Mouse (Mus musculus): ENCODE results near the gene Mapk1ip1l.

DNA sequence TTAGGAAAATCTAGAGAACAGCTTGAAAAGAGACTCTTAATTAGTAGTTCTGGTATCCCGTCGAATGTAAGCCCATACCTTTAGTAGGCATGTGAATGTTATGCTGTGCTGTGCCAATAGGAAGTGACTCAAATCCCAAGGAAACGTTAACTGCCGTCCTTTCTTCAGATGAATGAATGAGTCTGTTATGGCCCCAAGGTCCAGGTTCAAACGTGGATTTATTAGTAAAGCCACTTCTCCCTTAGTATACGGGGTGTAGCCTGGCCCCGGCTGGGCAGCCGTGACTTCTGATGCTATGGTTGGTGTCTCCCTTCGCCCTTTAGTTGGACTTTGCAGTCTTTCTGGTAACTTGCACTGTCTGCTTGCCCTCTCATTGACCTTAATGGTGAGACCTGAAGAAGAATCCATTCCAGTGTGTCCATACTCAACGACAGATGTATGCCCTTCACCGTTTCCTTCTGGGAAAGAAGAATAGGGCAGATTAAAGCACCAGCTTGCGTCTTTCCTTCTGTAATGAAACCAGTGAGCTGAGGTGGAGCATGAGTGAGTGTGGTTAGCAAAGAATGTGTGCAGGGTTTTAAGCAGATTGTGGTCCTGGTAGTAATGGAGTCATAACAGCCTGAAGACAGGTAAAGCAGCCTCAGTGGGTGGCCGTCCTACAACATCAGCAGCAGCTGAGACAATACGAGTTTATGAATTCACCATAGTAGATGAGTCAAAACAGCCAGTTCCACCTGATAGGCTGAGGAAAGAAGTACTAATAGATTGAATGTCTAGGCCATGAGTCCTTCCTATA lies 5.0 kb downstream of the Mapk1ip1l start:
- TF ChIP-seq CTCF (IDR thresholded peaks at IDR 0.05; ENCODE audit: borderline replicate concordance, insufficient read depth, low read length) (no peak), POLR2A (IDR thresholded peaks at IDR 0.05; ENCODE audit: low read depth, low read length) (no peak)
